Mouse (Mus musculus) skeletal muscle tissue, adult 2 months (tissue): ENCODE results near the gene Slc41a2.

ENCODE experiments used
- DNase-seq: peaks from one replicate; pipeline ENCODE4 v3.0.0-alpha.2; 2012; ENCODE audit warnings: low read depth, low spot score

Slc41a2 gene

GRCm38 (mm10) chr10:83184480-83185069 lies 153.1 kb downstream of the Slc41a2 start:
- no peak for DNase-seq

DNA sequence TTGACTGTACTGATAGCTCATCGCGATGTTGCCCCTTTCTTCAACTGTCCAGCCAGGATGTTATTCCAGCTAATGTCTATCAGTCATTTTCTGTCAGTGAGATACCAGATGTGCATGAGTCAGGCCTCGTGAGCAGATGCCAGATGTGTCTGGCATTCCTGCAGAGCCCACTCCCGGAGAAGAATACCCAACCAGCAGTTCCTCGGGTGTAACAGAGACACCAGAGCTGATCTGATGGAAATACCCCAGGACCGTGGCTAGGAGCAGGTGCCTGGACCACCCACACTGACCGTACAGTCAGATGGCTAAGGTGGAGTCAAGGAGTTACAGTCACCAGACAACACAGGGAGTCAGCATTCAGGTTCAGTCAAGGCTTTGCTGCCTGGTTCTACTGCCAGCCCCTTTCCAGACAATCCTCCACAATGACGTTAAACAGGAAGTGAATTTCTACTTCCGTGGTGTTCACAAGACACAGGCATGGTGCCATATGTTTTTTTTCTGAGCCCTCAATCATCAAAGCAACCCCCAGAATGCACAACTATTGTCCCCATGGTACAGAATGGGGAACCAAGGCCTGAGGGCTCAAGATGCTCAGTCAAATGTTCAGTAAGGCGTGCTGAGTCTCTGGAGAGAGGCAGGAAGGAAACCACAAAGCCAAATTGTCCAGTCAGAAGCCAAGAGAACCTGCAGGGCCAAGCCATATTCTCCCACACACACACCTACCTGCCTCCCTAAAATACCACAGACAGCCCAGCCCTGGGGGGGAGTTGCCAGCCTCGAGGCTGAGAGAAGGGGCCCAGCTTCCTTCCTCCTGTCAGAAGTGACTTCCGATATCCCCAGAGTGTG lies 153.8 kb downstream of the Slc41a2 start:
- DNase-seq, result no peak

GRCm38 (mm10) chr10:83182573-83182960 lies 155.1 kb downstream of the Slc41a2 start:
- DNase-seq, result peak; percentile 74

DNA sequence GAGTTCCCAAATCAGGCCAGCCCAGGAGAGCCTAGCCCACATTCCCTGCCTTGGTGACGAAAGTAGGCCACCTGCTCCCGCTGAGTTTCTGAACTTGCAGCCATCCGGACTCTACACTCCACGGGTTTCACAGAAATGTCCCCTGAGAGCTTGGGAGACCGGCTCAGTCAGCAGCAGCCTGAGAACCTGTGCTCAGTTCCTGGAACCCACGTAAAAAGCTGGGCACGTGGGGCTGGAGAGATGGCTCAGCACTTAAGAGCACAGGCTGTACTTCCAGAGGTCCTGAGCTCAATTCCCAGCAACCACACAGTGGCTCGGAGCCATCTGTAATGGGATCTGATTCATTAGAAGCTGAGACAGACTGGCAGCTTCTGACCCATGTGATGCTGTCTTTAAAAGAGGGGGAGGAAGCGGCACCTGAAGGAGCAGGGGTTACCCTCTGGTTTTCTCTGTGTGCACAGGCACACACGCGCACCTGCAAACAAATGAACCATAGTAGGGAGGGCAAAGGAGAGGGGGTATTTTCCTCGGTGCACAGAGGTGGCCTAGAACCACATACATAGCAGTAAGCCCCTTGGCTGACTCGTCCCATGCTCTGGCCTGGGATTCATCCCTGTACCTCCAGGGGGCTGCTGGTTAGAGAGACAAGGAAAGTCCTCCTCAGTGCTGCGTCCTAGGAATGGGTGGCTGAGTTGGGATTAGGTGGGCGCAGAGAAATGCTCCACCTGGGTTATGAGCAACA lies 155.7 kb downstream of the Slc41a2 start:
- DNase-seq, result peak; percentile 91
